In the genomic region with DNA sequence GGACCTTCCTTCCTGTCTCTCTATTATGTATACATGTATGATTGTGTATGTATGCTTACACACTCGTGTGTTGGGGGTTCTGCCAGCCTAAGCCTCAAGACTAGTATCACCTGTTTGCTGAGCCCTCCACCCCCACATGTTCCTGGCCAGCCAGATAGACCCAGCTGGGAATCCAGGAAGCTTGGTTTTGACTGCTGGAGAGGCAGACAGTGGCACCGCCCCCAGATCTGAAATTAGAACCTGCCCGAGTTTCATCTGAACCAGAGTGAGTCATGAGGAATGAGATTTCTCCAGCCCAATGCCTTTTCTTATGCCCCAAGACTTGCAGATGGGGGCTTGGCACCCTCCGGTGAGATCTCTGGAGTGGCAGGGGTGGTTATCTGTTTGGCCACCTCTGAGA, we compare ENCODE assay signal across 9 mouse cellular contexts.
DNase-seq lines count a peak whose midpoint lies in the region; ATAC-seq lines count a peak whose summit lies in the region.
"Had no signal": no experiment of that assay in that cellular context is flagged by ENCODE, and none has a peak within 500 bp of the region (broad histone marks: within the 10 kb centered on the region; RNA-seq: fewer than 3 reads in every experiment).

No protein-coding gene starts in this region.

- 72% methylated on average over 4 of the region's 4 CpGs for WGBS in limb, embryonic 13.5 days
- 78% methylated on average over 4 of the region's 4 CpGs for WGBS in limb, embryonic 10.5 days

- peaks cover 11% of the 10 kb centered on the region for H3K4me1 ChIP-seq in limb, embryonic 13.5 days
- H3K4me1 ChIP-seq in limb, embryonic 10.5 days, result peaks cover 21% of the 10 kb centered on the region

- ATAC-seq in limb, embryonic 13.5 days (ENCODE audit: low FRiP score, low read depth), result no peak

- no peaks in the 10 kb centered on the region for H3K27me3 ChIP-seq in limb, embryonic 13.5 days
- no peaks in the 10 kb centered on the region for H3K27me3 ChIP-seq in limb, embryonic 10.5 days (ENCODE audit: low read depth, poor library complexity, severe bottlenecking)

- no peaks in the 10 kb centered on the region for H3K9me3 ChIP-seq in limb, embryonic 13.5 days
- no peaks in the 10 kb centered on the region for H3K9me3 ChIP-seq in limb, embryonic 10.5 days (replicated peaks)

- H3K4me3 ChIP-seq in limb, embryonic 13.5 days, result no peak overlapping the region
- no peak overlapping the region for H3K4me3 ChIP-seq in limb, embryonic 10.5 days

- H3K4me2 ChIP-seq in limb, embryonic 13.5 days (replicated peaks), result no peak overlapping the region

- H3K27ac ChIP-seq in limb, embryonic 13.5 days, result no peak overlapping the region
- no peak overlapping the region for H3K27ac ChIP-seq in limb, embryonic 10.5 days

- H3K36me3 ChIP-seq in limb, embryonic 13.5 days, result no peaks in the 10 kb centered on the region
- H3K36me3 ChIP-seq in limb, embryonic 10.5 days, result no peaks in the 10 kb centered on the region

- H3K9ac ChIP-seq in limb, embryonic 13.5 days, result 0 out of 2 replicates have a peak overlapping the region, but pooled peaks have one; percentile 13

- no peak for DNase-seq in limb, embryonic 10.5 days (ENCODE audit: low spot score)
- DNase-seq in frontal cortex, postnatal 14 days (ENCODE audit: low spot score in 2 of 2), result peak; percentile 64
- DNase-seq in layer of hippocampus, postnatal 36 days, result peak; percentile 23 to 30
- DNase-seq in right cerebral cortex, postnatal 36 days (ENCODE audit: low spot score in 2 of 2), result peak; percentile 82 to 90
- no peak for DNase-seq in embryo, embryonic 10.5 days (ENCODE audit: low spot score)
- DNase-seq in adrenal gland, postnatal 4 days (ENCODE audit: low spot score in 2 of 2), result no peak
- DNase-seq: cerebellum, adult 11-12 months; gastrocnemius, postnatal 36 days had no signal

Comparison
In these comparisons a context has a peak if more than half of its experiments do, and no peak if none do; other contexts are left out.
1. DNase-seq: peak in frontal cortex, postnatal 14 days (2 of 2), layer of hippocampus, postnatal 36 days (2 of 2) and right cerebral cortex, postnatal 36 days (2 of 2); none in limb, embryonic 10.5 days (single experiment), embryo, embryonic 10.5 days (single experiment) and adrenal gland, postnatal 4 days (0 of 2).